Mouse (Mus musculus) large intestine, adult 2 months (tissue): ENCODE results near the gene Apol7b. TPM values are rescaled to one million over a fixed set of nuclear protein-coding genes. Genes with fewer than 3 reads are reported as not detected.
"Not testable (repeated sequence)": the region's sequence is repeated elsewhere in the genome, so short reads cannot be mapped to it uniquely, and the experiment has no call there.

ENCODE experiments used
- DNase-seq: peaks from one replicate; pipeline ENCODE4 v3.0.0-alpha.2; 2012; ENCODE audit warnings: low read depth, low spot score
- WGBS: fragments of 180-500 bp; shearing (Covaris S2); methylation state at CpG from one replicate; pipeline ENCODE4 v1.1.7; 2018; 5-methylcytosine and 5-hydroxymethylcytosine counted together
- polyA plus RNA-seq: library from polyadenylated mRNA; depleted of rRNA; stranded (reverse); fragments of >200 nt; gene quantifications from 2 replicates; pipeline ENCODE4 v1.2.3, GENCODE M21; 2012; rRNA removed

The Apol7b gene
- polyA plus RNA-seq, result 0.63 and 1.4 TPM in 2 replicates

DNA sequence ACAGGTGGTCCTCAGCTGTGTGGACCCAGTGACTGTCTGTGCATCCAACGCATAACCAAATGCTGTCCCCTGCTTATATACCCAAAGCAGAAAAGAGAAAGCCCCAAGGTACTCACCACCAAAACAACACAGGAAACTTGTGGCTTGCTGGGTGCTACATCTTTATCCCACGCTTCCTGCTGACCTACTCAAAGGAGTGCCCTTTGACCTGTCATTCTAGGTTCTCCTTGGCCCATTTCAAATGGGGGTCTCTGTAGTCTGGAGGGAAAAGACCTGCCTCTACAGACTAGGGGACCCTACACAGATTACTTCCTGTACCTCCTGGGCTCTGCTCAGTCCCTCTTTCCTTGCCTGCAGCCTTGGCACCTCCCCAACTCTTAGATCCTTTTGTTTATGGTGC is at the start of gene Apol7b:
Apol7b (minus strand) TSS at position 101 of the 400 bp plus-strand sequence.
- WGBS, result 94% methylated on average over 2 of the region's 2 CpGs
- not testable (repeated sequence) for DNase-seq

DNA sequence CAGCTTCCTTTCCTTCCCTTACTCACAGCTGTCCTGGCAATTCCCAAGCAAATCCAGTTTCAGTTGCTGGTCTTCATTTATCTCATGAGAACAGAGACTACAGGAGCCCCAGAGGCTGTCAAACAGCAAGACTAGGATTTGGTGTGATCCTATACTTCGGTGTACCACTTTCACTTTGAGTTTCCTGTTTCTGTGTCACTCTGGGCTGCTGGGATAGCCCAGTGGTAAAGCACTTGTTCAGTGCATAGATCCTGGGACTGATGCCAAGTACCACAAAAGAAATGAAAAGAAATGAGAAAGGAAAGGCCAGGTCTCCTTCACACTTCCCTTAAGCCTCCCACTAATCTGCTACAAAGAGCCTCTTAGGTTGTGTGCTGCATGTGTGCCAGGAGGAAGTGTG is 47.4 kb upstream of the Apol7b start:
- DNase-seq, result not testable (repeated sequence)
- WGBS, result 16% methylated on average over 1 of the region's 1 CpGs

- not testable (repeated sequence) for DNase-seq
- no CpG with 5 or more reads among the region's 1 CpGs for WGBS
Measured at GRCm38 (mm10) chr15:77493181-77493580, 45.9 kb upstream of the Apol7b start.

GRCm38 (mm10) chr15:77482140-77482794 is 35.0 kb upstream of the Apol7b start:
- DNase-seq, result peak; percentile 85
- WGBS, result 43% methylated on average over 4 of the region's 4 CpGs

DNA sequence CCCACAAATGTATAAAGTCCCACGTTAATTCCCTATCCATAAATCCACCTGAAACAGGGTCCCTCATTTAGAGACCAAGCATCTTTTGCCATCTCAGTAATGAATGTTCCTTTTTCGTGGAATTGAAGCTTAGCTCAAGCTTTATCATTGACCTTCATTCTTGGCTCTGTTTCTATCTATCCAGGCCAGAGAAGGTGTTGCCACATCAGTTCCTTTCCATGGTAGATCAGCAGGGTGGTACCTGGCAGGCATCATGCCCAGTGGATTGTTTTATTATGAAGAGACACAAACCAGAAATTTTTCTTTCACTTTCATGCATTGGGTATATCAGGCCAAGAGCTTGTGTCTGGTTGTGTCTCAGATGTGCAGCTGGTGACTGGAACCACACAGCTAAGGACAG is 29.4 kb upstream of the Apol7b start, which contains the start of gene Apol10a:
Apol10a (plus strand) TSS at position 355 of the 400 bp plus-strand sequence.
- 26% methylated on average over 2 of the region's 2 CpGs for WGBS
- not testable (repeated sequence) for DNase-seq

- not testable (repeated sequence) for DNase-seq
- 19% methylated on average over 7 of the region's 7 CpGs for WGBS
Measured at GRCm38 (mm10) chr15:77474699-77475390, 27.6 kb upstream of the Apol7b start.

DNA sequence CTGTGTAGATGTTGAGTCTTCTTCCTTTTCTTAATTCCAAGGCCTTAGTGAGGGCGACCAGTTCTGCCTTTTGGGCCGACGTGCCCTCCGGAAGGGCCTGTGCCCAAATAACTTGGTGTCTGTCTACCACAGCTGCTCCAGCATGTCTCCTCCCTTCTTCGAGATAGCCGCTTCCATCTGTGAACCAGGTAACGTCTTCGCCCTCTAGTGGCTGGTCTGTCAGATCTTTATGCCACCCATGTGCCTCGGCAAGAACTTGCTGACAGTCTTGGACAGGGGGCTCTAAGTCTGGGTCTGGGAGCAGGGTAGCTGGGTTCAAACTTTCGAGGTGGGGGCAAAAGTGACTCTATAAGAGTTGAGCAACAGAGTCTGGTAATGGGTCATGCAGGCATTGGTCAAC is 2.6 kb upstream of the Apol7b start:
- 53% methylated on average over 10 of the region's 10 CpGs for WGBS
- DNase-seq, result not testable (repeated sequence)

DNA sequence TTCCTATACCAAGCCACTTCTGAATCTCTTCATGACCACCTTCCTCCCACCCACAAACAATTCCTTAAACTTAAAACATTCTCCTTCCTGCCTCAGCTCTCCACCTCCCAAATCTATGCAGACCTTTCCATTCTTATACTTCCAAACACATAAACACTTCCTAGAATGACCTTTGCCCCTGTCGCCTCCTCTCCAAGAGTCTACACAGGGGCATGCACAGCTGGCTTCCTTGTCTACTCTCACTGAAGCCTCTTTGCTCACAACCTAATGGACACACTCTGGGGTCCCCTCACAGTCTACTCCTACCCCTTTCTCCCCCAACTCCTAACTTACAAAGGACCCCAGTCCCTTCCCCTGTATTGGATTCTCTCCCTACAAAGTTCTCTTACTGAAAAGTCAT is 1.6 kb downstream of the Apol7b start:
- 35% methylated on average over 1 of the region's 1 CpGs for WGBS
- DNase-seq, result not testable (repeated sequence)

DNA sequence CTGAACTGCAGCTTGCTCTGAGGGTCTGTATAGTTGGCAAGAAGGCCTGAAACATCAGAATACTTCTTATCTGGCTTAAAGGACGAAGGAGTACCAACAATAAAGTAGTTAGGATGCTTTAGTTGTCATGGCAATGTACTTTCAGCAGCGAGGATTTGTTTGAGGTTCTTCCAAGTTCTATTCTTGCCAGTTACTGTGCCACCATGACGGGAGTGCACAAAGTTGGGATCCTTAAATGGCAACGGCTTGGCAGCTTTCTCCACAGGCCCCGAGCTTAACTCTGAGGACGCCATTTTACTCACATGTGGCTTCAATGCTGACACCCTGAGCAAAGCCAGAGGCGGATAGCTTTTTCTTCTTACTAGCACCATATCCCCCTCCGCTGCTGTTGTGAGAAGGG is 2.5 kb downstream of the Apol7b start:
- DNase-seq, result not testable (repeated sequence)
- WGBS, result 77% methylated on average over 8 of the region's 8 CpGs

- 33% methylated on average over 9 of the region's 10 CpGs for WGBS
- not testable (repeated sequence) for DNase-seq
Measured at GRCm38 (mm10) chr15:77428690-77429448, 18.4 kb downstream of the Apol7b start.

GRCm38 (mm10) chr15:77422925-77423324 is 24.4 kb downstream of the Apol7b start:
- not testable (repeated sequence) for DNase-seq
- WGBS, result 60% methylated on average over 3 of the region's 7 CpGs

DNA sequence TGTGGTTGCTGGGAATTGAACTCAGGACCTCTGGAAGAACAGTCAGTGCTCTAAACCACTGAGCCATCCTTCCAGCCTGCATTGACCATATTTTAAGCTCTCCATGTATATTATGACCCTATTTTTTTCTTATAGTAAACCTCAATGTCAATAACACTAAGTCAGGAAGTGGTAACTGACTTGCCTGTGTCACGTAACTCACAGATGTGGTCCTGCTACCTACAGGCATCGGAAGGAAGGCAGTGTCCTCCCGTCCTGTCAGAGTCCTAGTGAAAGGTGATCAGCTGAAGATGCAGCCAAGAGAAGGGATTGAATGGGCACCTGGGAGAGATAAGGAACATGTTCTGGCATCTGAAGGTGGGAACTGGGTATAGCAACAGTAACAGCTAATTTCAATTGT is 27.6 kb downstream of the Apol7b start:
- DNase-seq, result not testable (repeated sequence)
- WGBS, result no CpG with 5 or more reads among the region's 3 CpGs

DNA sequence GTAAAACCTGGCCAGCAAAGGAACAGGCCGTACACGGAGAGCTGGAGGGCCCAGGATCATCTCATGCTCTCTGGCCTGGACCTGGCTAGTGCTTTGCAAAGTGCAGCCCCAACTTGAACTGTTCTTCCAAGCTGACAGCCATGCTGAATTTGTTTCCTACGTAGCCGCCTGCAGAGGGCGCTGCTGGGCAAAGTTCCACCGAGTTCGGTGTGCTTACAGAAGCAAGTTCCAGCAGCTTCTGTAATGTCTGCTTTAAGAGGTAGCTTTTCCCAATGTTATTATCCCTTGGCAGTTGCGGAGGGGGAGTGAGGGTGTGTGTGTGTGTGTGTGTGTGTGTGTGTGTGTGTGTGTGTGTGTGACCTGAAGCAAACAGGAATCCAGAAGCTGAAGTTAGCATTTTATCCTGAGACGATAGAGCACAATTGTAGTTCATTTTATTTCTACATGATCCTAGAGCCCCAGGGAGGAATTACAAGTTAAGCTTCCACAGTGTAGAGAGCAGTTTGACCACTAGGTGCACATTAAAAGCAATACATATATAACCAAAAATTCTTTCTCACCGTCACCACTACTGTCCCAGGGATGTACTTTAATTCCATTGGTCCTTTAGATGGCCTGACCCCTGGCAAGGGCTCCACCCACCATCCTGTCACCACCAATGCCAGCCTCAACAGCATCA is 30.5 kb downstream of the Apol7b start:
- 14% methylated on average over 4 of the region's 10 CpGs for WGBS

DNA sequence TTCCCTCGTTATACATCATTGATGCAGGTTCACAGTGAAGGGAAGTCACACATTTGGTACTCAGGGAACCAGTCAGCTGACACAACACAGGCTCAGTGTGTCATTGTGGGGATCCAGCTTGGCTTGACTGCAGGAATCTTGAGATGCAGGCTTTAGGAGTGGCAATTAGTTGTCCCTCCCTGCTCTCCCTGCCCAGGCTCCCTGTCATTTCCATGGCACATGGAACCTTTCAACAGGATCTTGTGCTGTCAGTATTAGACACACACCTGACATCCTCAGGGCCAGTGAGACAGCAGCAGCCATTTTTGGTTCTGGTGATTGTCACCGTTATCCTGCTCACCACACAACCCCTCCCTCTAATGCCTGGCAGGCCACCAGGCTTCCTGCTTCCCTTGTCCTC is 31.6 kb downstream of the Apol7b start:
- whole genome bisulfite sequencing, result 62% methylated on average over 2 of the region's 2 CpGs
- not testable (repeated sequence) for DNase-seq

More for the DNA sequence above, 30.5 kb downstream of the Apol7b start:
- DNase-seq, result not testable (repeated sequence)

DNA sequence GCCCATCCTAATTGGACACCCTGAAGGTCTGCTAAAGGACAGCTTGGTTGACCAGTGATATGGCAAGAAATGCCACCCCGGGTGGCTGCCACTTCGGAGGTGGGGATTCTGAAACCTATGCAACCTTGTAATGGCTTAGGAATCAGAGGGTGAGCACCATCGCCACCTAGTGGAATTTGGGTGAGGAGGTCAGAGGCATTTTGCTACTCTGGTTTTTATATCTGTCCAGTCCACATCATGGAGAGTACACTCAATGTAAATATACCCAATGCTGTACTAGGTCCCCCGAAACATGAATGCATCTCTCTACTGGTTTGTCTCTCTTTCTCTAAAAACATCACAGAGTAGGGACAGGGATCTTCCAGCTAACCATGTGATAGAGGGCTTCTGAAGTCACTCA is 34.6 kb downstream of the Apol7b start:
- DNase-seq, result not testable (repeated sequence)
- WGBS, result 12% methylated on average over 4 of the region's 4 CpGs

DNA sequence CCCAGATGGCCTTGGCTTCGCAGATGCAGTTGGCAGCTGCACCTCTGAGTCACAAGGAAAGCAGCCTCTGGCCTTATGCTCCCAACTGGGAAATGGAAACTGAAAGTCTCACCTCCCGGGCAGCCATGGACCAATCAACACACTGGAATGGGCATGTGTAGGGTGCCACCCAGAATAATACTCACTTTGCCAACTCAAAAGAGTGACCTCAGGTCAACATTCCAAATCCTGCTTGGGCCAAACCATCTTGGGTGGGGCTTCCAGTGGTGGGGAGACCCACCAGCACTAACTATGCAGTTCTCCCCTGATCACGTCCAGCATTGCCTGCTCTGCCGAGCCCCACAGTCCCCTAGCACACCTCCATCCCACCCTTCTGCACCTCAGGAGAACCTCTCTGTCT is 36.3 kb downstream of the Apol7b start, which contains the start of gene Apol9a:
Apol9a (minus strand) TSS at position 101 of the 400 bp plus-strand sequence.
- not testable (repeated sequence) for DNase-seq
- WGBS, result 50% methylated on average over 2 of the region's 4 CpGs

GRCm38 (mm10) chr15:77406370-77406769 is 40.9 kb downstream of the Apol7b start:
- WGBS, result 52% methylated on average over 10 of the region's 10 CpGs
- not testable (repeated sequence) for DNase-seq

DNA sequence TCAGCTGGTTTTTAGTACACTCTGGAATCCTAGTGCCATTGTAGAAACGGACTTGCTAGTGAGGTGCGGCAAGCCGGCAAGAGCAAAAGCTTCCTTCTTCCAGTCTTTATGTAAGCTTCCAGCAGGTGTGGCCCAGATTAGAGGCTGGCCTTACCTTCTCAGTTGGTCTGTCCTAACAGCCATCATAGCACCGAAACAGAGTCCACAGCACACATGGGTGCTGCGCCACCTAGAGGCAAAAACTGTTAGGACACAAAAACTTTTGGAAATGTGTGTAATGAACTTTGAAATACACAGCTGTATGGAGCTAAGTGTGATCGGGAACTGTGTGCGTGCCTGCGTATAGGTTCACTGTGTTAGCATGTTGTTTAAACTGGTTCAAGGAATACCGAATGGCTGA is 48.3 kb downstream of the Apol7b start, which contains the start of gene Apol7a:
Apol7a (minus strand) TSS at position 84 of the 400 bp plus-strand sequence.
- WGBS, result 27% methylated on average over 9 of the region's 9 CpGs
- DNase-seq, result peak; percentile 71

- WGBS, result 15% methylated on average over 11 of the region's 11 CpGs
- peak; percentile 65 for DNase-seq
Measured at GRCm38 (mm10) chr15:77397450-77398132, 49.7 kb downstream of the Apol7b start.
